ENCODE assay signal across 15 mouse cellular contexts in the genomic region with DNA sequence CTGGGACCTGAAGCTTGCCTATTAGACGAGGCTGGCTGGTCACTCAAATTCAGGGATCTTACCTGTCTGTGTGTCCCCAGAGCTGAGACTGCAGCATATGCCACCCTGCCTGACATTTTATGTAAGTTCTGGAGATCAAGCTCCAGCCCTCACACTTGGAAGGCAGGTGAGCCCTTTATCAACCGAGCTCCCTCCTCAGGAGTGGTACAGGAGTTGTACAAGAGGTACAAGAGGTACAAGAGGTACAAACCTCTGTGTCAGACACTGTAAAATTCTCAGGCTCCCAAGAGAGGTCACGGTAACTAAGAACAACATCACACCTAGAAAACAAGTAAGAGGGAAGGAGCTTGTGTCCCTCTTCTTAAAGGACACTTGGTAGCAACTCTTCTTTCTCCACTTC.
"Had no signal": no experiment of that assay in that cellular context is flagged by ENCODE, and none has a peak within 500 bp of the region (broad histone marks: within the 10 kb centered on the region; RNA-seq: fewer than 3 reads in every experiment).

No protein-coding gene starts in this region.

- H3K4me1 ChIP-seq: neural tube, embryonic 15.5 days; stomach, embryonic 15.5 days had no signal

- DNase-seq: retina, postnatal 1 day; right cerebral cortex, adult 18-20 months; right cerebral cortex, postnatal 14 days; right cerebral cortex, postnatal 25 days; right cerebral cortex, postnatal 4 days; spleen, adult 18-20 months; thymus, adult 18-20 months; thymus, adult 2 months; thymus, postnatal 14 days; thymus, postnatal 25 days; thymus, postnatal 36 days; thymus, postnatal 4 days had no signal

- H3K4me3 ChIP-seq: neural tube, embryonic 15.5 days; stomach, embryonic 15.5 days had no signal

- H3K36me3 ChIP-seq: stomach, embryonic 15.5 days had no signal

- H3K27ac ChIP-seq: neural tube, embryonic 15.5 days; stomach, embryonic 15.5 days; stomach, postnatal 0 days had no signal

- H3K27me3 ChIP-seq: neural tube, embryonic 15.5 days; stomach, embryonic 15.5 days had no signal

- H3K9ac ChIP-seq: neural tube, embryonic 15.5 days; stomach, embryonic 15.5 days had no signal

- H3K9me3 ChIP-seq: neural tube, embryonic 15.5 days; stomach, embryonic 15.5 days had no signal

- H3K4me2 ChIP-seq: neural tube, embryonic 15.5 days; stomach, embryonic 15.5 days had no signal
